Mouse (Mus musculus) ES-Bruce4 (cell line): ENCODE data around the gene Capza2.

Experiments
- CTCF ChIP-seq: IDR thresholded peaks from one replicate; pipeline ENCODE4 v1.8.1; 2011; ENCODE audit warnings: low read depth, low read length
- EP300 ChIP-seq: IDR thresholded peaks from 2 replicates; pipeline ENCODE4 v1.6.1; 2011; ENCODE audit warnings: low read depth, low read length; ENCODE audit not compliant: insufficient read depth
- POLR2A ChIP-seq: IDR thresholded peaks from one replicate; pipeline ENCODE4 v1.8.1; 2011; ENCODE audit warnings: low read length; ENCODE audit not compliant: insufficient read depth

DNA sequence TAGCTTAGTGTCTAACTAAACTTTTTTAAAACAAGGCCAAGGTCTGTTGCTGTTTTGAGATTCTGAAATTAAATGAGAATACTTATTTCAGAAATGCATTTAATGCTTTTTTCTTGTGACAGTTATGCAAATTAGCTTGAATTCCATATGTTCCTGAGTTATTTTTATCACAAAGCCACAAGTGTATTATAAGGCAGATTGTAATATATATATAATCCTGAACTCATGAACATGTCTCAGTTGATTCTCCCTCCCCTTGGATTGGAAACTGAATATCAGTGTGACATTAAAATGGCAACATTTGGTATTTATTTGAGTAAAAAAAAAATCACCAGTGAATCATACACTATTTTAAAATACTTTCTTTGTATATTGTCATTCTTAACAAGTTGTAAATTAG is 30.0 kb downstream of the Capza2 start:
- TF ChIP-seq POLR2A = no peak
- no peak for TF ChIP-seq EP300
- no peak for TF ChIP-seq CTCF
